Mouse (Mus musculus): Measurements from ENCODE around the gene Eaf2. TPM values are rescaled to one million over a fixed set of nuclear protein-coding genes. Genes with fewer than 3 reads are reported as not detected.

Gene Eaf2
- polyA plus RNA-seq, 1 experiment from 2014 or later: 0.84 TPM

DNA sequence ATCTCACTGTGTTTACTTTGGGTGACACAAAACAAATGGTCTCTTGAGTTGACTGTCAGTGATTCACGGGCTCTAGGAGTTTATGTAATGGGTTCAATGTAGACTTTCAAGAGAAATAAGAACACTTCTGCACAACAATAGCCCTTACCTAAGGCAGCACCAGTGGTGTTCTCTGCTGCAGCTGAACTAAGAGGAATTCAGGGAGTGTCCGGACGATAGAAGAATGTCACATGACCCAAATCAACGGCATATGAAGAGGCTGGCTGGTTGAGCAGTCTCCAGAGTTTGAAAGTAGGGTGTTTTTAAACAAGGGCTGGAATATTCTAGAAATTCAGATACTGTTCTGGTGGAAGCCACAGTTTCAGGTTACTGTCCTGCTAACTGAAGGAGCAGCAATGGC is 127.7 kb downstream of the Eaf2 start:
- Histone ChIP-seq H3K27ac (replicated peaks) (no peak overlapping the region), H3K9ac (replicated peaks) (no peak overlapping the region), H3K36me3 (no peaks in the 10 kb centered on the region), H3K4me1 (no peaks in the 10 kb centered on the region), H3K4me2 (replicated peaks) (no peak overlapping the region), H3K4me3 (no peak overlapping the region), H3K27me3 (no peaks in the 10 kb centered on the region), H3K9me3 (no peaks in the 10 kb centered on the region)
- ATAC-seq (replicated peaks): no peak
- 90% methylated on average over 4 of the region's 4 CpGs for WGBS

DNA sequence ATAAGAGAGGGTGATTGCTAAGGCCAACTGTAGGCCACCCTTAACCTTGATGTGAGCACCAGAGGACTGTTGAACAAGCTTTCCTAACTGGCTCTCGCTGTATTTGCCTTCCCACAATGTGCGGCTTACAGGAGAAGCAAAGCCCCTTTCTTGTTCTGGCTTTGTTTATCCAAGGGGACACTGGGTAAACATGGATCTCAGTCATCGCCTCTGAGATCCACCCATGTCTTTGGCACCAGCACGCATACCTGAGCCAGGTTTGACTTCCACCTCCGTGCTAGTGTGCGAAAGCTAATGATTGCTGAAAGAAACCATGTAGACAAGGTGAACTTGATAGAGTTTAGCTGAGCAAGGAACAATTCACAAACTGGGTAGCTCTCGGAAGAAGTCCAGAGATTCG is 131.2 kb downstream of the Eaf2 start:
- Histone ChIP-seq H3K9ac (replicated peaks) (no peak overlapping the region), H3K27ac (replicated peaks) (no peak overlapping the region), H3K27me3 (no peaks in the 10 kb centered on the region), H3K4me1 (no peaks in the 10 kb centered on the region), H3K9me3 (no peaks in the 10 kb centered on the region), H3K4me2 (replicated peaks) (no peak overlapping the region), H3K36me3 (no peaks in the 10 kb centered on the region), H3K4me3 (no peak overlapping the region)
- WGBS: 95% methylated on average over 8 of the region's 8 CpGs
- no peak for ATAC-seq (replicated peaks)

Small RNA genes within 50 kb of the gene (microRNA-seq; reads per million reads assigned to microRNA genes)
- not detected for gene Gm22617

Other genes with a start within 250 kb of the Eaf2 start
- 1.1 and 1.6 TPM in 2 replicates for gene Cd86, start 208.9 kb downstream of the Eaf2 start, polyA plus RNA-seq (2015; fragmentation: Nextera tagmentation; extraction: Ambion mirVana)
- gene Ildr1, start 181.0 kb downstream of the Eaf2 start, polyA plus RNA-seq (2015; fragmentation: Nextera tagmentation; extraction: Ambion mirVana): 0.06 and 0.17 TPM in 2 replicates
- gene Slc15a2, start 90.0 kb downstream of the Eaf2 start, polyA plus RNA-seq (2015; fragmentation: Nextera tagmentation; extraction: Ambion mirVana): 13.2 and 13.9 TPM in 2 replicates
- gene Iqcb1, start 46.6 kb downstream of the Eaf2 start, polyA plus RNA-seq (2015; fragmentation: Nextera tagmentation; extraction: Ambion mirVana): 55.8 and 59.1 TPM in 2 replicates
- gene Golgb1, start 137 bp upstream of the Eaf2 start, polyA plus RNA-seq (2015; fragmentation: Nextera tagmentation; extraction: Ambion mirVana): 91.9 and 92.1 TPM in 2 replicates
- 2.1 and 2.3 TPM in 2 replicates for gene Hcls1, start 60.0 kb upstream of the Eaf2 start, polyA plus RNA-seq (2015; fragmentation: Nextera tagmentation; extraction: Ambion mirVana)
- gene Fbxo40, start 115.5 kb upstream of the Eaf2 start, polyA plus RNA-seq (2015; fragmentation: Nextera tagmentation; extraction: Ambion mirVana): not detected in 2 replicates
- gene Polq, start 136.8 kb upstream of the Eaf2 start, polyA plus RNA-seq (2015; fragmentation: Nextera tagmentation; extraction: Ambion mirVana): 5.0 and 5.6 TPM in 2 replicates

Measured in forebrain, embryonic 15.5 days (tissue).